Mouse (Mus musculus): ENCODE measurements at regions not wholly inside any gene's neighbourhood (a gene's known extent, or its start where the extent isn't known, plus 50 kb on each side); places are given as distances from the start of the nearest gene placed in this dataset.

GRCm38 (mm10) chr4:92833835-92834234 is 501.5 kb downstream of the Tusc1 start:
- DNase-seq, result no peak

GRCm38 (mm10) chr4:92831181-92831715 is 504.1 kb downstream of the Tusc1 start:
- no peak for DNase-seq

GRCm38 (mm10) chr4:92827831-92828230 is 507.5 kb downstream of the Tusc1 start:
- no peak for DNase-seq

GRCm38 (mm10) chr4:92827405-92827804 is 507.9 kb downstream of the Tusc1 start:
- no peak for DNase-seq

GRCm38 (mm10) chr4:92826981-92827380 is 508.3 kb downstream of the Tusc1 start:
- no peak for DNase-seq

GRCm38 (mm10) chr4:92788157-92788556 is 547.2 kb downstream of the Tusc1 start:
- no peak for DNase-seq

- DNase-seq, result no peak
These were observed 557.2 kb downstream of the Tusc1 start for GRCm38 (mm10) chr4:92778076-92778475.

GRCm38 (mm10) chr4:92748070-92748469 is 556.5 kb upstream of the Gm12666 start:
- peak; percentile 3 for DNase-seq

- no peak for DNase-seq
These were observed 554.7 kb upstream of the Gm12666 start for GRCm38 (mm10) chr4:92746233-92746632.

GRCm38 (mm10) chr4:92702755-92703154 is 511.2 kb upstream of the Gm12666 start:
- no peak for DNase-seq
